Mouse (Mus musculus): ENCODE measurements around the gene Atr.

Atr gene

DNA sequence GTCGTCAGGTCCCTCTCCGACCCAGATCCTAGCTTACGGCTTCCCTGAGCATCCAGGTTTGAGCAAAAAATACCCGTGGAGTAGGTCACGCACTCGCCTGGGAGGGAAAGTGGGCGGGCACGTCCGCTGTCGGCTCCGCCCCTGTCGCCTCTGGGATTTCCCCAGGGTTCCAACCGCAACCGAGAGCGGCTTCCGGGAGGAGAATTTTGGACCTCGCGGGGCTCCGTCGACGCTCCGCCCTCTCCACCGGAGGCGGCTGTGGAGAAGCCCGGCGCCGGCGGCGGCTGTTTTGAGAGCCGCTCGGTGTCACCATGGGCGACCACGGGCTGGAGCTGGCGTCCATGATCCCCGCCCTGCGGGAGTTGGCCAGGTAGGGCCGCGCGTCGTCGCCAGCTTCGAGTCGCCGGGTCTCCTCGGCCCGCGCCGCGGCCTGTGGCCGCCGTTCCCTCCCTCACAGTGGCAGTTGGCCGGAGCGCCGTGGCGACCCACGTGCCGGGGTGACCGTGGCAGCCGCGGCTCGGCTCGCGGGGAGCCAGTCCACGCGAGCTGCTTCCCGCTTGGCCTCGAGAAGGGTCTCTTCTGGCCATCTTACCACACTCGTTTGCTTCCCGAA lies at the start of gene Atr:
Gene Atr (plus strand): TSS at position 184 of the 613 bp plus-strand sequence.
- peak; percentile 89 to 95 for DNase-seq (ENCODE audit: low spot score in 2 of 2)

- DNase-seq (ENCODE audit: low spot score in 2 of 2): no peak
Measured at GRCm38 (mm10) chr9:95809596-95809995, 47.8 kb upstream of the Atr start.

- DNase-seq (ENCODE audit: low spot score in 2 of 2): no peak
Measured at GRCm38 (mm10) chr9:95811817-95812216, 45.6 kb upstream of the Atr start.

GRCm38 (mm10) chr9:95813721-95814531 lies 43.5 kb upstream of the Atr start:
- DNase-seq (ENCODE audit: low spot score in 2 of 2): no peak

- DNase-seq (ENCODE audit: low spot score in 2 of 2): no peak
Measured at GRCm38 (mm10) chr9:95815015-95815673, 42.3 kb upstream of the Atr start.

- DNase-seq (ENCODE audit: low spot score in 2 of 2): no peak
Measured at GRCm38 (mm10) chr9:95815706-95816105, 41.7 kb upstream of the Atr start.

DNA sequence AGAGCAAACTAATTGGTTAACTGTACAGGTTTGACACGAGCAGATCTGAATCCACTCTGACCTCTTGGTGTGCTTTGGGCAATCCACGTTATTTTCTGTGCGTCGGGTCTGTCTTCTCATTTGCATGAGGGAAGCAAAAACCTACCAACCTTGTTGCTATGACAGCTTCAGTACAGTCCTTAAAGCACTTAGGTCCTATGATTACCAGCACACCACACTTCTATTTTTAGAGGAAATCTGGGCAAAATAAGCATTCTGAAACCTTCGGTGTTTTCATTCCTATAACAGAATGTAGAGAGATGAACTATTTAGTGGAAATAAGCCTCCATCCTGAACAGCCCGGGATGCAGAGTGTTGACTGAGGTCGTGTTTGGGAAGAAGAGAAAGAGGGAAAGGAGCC lies 34.9 kb upstream of the Atr start:
- DNase-seq (ENCODE audit: low spot score in 2 of 2): no peak

DNA sequence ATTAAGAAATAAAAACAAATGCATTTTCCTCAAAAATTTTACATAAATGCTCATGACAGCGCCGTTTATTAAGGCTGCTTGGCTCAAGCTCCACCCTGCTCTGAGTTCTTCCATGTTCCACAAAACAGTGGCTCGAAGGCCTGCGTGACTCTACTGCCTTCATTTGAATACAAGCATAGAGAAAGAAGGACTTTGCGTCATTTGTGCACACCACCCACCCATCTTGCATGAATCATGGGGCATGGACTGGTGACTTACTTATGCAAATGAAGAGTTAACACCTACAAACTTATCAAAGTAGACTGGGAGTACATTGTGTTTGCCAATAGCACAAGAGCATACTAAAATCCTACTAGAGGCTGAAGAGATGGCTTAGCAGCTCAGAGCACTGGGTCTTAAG lies 29.8 kb upstream of the Atr start:
- no peak for DNase-seq (ENCODE audit: low spot score in 2 of 2)

DNA sequence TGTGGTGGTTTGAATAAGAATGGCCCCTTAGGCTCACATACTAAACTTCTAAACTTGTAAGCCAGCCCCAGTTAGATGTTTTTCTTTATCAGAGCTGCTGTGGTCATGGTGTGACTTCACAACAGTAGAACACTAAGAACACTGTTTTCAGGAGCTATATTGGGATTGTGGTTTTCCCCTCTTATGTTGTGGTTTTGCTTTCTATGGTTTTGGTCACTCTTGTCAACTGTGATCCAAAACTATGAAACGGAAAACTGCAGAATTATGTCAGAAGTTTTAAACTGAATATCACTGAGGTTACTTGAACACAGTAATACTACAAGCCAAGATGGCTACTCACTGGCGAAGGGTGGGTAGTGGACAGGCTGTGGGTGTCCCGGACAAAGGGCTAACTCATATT lies 24.6 kb upstream of the Atr start:
- DNase-seq (ENCODE audit: low spot score in 2 of 2): no peak

DNA sequence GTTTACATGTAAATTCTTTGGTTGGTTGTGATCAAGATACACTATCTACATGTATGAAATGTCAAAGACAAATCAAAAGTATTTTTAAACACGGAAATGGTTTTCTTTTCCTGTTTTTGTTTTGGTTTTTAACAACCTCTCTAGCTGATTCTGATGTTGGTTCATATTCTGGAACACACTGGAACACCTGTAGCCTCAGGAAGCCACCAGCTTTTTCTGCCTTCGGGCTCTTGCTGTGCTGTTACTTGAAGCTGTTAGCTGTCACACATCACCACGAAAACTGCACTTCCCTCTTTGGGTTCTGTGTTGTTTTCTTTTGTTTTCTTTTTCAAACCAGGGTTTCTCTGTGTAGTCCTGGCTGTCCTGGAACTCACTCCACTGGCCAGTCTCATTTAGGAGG lies 22.6 kb upstream of the Atr start:
- DNase-seq (ENCODE audit: low spot score in 2 of 2): no peak

- no peak for DNase-seq (ENCODE audit: low spot score in 2 of 2)
Measured at GRCm38 (mm10) chr9:95835741-95836140, 21.7 kb upstream of the Atr start.

- DNase-seq (ENCODE audit: low spot score in 2 of 2): no peak
Measured at GRCm38 (mm10) chr9:95839424-95839823, 18.0 kb upstream of the Atr start.

DNA sequence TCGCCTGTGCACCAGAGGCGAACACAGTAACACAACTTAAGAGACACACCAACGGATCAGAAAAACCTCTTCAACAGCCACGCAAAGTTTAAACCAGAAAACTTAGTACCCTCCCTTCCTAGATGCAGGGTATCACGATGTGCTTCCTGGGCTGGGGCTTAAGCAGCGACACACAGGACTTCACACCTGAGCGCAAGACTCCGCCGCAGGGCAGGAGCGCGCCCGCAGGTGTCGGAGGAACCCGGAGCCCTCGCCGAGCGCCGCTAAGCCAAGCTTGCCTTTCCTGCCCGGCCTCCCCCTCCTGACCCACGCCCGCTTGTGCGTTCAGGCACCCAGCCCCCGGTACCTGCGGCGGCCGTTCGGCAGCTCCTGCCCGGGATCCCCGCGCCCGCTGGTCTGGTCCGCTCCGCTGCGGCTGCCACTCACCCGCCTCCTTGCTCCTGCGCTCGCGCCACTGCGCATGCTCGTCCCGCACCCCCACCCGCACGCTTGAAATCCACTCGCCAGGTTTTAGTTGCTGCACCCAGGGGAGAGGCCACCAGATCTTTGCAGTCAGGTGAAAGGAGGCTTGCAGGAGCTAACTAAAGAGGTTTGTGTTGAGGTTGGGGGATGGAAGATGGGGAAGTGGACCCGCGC lies 12.5 kb upstream of the Atr start, which contains the start of gene Pls1:
Gene Pls1 (minus strand): TSS at position 487 of the 636 bp plus-strand sequence.
- peak; percentile 81 for DNase-seq (ENCODE audit: low spot score in 2 of 2)

DNA sequence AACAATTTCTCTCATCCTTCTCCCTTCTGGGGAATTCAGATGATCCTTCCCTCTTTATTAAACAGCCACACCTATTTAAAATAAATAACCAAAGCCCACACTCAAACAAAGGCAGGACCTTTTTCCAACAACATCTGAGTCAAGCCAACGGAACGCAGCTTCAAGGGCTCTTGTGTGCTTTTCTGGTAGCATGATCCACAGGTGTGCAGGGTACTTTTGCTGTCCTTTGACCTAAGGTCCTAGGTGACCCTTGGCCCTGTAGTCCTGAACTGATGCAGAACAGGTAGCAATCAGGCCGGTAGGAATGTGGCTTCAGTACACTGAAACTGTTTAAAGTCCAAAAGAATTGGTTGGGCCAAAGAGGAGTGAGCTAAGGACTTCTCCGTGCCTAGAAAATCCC lies 11.7 kb upstream of the Atr start:
- DNase-seq (ENCODE audit: low spot score in 2 of 2): no peak

DNA sequence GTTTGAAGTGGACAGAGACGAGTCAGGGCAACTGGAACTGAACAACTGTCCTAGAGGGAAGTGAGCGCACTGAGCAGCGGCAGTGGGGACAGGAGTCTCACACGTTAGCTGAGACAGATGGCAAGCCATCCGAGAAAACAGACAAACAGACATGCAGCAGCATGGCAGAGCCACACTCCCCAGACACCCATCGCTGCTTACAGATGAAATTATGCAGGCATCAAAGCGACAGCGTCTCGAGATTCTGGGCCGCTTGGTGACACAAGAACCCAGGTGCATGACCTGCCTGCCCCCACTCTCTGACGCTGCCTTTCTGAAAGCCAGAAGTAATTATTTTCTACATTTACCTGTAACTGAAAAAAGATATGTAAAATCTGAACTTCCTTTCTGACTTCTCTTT lies 5.7 kb upstream of the Atr start:
- no peak for DNase-seq (ENCODE audit: low spot score in 2 of 2)

DNA sequence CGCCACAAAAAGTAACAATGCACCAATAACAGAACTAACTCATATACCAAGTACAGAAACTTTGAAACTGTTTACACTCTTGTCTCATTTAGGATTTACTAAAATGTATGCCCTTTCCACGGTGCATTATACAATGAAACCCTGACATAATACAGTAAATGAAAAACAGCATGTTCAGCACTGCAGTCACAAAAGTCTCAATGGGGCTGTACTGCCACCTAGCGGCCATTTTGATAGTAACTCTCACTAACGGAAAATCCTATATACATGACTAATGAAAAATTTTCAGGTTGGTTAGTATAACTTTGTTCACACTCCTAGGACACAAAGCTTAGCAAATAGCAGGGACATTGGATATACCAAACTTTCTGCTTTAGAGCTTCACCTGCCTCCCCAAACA lies 4.5 kb upstream of the Atr start:
- peak in 1 of 2 experiments; percentile 76 for DNase-seq (ENCODE audit: low spot score in 2 of 2)

- DNase-seq (ENCODE audit: low spot score in 2 of 2): no peak
Measured at GRCm38 (mm10) chr9:95854891-95855290, 2.5 kb upstream of the Atr start.

DNA sequence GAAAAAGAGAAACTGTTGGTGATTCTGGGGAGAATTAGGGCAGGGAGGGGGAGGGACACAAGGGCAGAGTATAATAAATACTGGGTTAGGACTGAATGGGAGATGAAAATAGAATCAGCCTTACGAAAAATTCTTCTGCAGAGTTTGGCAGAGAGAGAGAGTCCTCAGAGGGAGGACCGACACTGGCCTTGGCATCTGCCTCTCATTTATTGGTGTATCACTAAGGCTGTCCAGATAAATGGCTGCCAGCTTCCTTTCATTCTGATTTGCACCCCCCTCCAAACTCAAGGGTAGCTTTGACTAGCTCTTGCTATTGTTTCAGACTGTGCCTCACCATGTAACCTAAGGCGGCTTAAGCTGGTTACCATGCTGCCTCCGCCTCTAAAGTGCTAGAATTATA lies 1.4 kb upstream of the Atr start:
- no peak for DNase-seq (ENCODE audit: low spot score in 2 of 2)

DNA sequence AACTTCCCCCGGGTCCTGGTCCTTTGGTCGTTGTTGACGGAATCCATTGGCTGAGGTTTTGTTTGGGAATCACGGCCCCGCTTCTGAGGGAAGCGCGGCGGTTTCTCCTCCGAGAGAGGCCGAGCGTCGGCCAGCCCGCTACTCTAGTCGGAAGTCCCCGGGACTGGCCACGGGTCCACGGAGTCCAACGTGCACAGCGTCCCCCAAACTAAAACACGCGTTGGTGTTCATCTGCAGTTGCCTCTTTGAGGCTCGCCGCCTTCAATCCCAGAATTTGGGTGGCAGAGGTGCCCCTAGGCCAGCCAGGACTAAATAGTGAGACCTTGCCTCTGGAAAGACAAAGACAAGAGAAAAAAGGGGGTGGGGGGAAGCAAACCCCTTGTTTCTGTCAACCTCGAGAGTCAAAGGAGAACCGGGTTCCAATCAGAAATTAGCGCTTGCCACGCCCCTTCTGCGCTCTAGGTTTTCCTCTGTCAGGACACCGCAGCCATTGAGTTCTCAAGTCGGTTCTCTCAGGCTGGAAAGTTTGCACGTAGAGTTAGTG lies 702 bp downstream of the Atr start:
- no peak for DNase-seq (ENCODE audit: low spot score in 2 of 2)

- DNase-seq (ENCODE audit: low spot score in 2 of 2): no peak
Measured at GRCm38 (mm10) chr9:95878246-95878645, 20.8 kb downstream of the Atr start.

DNA sequence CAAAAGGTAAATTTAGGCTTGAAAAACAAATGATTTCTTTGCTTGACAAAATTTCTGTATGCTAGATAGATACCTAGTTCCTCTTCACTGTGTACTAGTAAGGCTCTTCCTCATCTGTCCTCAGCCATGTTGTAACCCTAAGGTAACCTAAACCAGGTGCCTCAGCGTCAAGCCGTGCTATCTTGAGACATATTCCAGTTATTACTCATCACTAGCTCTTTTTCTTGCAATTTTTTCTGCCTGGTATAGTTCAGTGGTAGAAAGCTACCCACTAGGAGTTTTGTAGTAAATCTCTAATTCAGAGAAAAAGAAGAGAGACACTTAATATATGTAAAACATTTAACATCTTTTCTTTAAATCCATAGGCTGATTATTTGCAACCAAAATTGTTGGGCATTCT lies 25.4 kb downstream of the Atr start:
- no peak for DNase-seq (ENCODE audit: low spot score in 2 of 2)

DNA sequence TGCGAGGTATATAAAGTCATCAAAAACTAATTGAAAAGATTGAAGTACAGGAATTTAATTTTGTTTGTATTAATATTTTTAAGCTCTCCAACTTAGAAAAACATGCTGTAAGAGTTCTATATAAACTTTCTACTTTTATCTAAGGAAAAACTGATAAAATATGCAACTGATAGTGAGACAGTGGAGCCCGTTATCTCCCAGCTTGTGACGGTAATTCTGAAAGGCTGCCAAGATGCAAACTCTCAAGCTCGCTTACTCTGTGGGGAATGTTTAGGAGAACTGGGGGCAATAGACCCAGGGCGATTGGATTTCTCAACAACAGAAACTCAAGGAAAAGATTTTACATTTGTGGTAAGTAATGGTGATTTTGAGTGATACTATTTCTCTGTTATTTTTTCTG lies 40.0 kb downstream of the Atr start:
- no peak for DNase-seq (ENCODE audit: low spot score in 2 of 2)
